Mouse (Mus musculus) thymus, adult 2 months (tissue): ENCODE data around the gene Camsap1.

ENCODE experiments used
- CTCF ChIP-seq: fragments of 200-500 bp; IDR thresholded peaks from 2 replicates; pipeline ENCODE4 v1.5.1; 2012; ENCODE audit warnings: mild to moderate bottlenecking, control low read depth, low read length, moderate library complexity, borderline replicate concordance; ENCODE audit not compliant: control insufficient read depth, poor library complexity, insufficient read depth; ENCODE audit errors: extremely low read depth
- POLR2A ChIP-seq: fragments of 200-500 bp; IDR thresholded peaks from 2 replicates; pipeline ENCODE4 v1.6.1; 2012; ENCODE audit warnings: mild to moderate bottlenecking, low read length, control low read depth, moderate library complexity; ENCODE audit not compliant: control insufficient read depth, poor library complexity, insufficient read depth; ENCODE audit errors: extremely low read depth

DNA sequence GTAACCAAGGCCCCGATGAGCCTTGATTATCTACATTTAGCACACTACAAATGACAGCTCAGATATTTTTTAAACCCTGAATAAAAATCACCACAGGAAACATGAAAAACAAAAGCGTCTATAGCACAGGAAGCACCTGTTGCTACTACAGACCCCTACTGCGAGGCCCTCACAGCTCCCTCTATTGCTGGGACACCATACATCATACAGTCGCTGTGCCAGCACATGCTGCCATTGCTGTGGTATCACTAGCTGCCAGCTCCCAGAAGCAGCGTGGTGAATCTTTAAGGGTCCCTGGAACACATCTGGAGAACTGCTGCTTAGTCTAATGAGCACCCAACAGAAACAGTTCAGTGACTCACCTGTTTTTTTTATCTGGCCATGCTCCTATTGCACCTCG is 42.6 kb downstream of the Camsap1 start:
- TF ChIP-seq CTCF (no peak), POLR2A (no peak)
